Mouse (Mus musculus) hindbrain, embryonic 16.5 days (tissue): ENCODE results near the gene Slc25a51. TPM values are rescaled to one million over a fixed set of nuclear protein-coding genes. Genes with fewer than 3 reads are reported as not detected.
A peak's percentile ranks its signal among the peaks of the same experiment; 100 is the strongest.

Experiments
- ATAC-seq: fragments of 200-750 bp; cut with Nextera tagmentation; 2 replicates; pipeline ENCODE4 v1.8.0; 2017; ENCODE audit warnings: moderate TSS enrichment, moderate library complexity
- H3K27ac ChIP-seq: fragments of 300-500 bp; sonication (generic); 2 replicates; pipeline ENCODE4 v1.5.1; 2014; ENCODE audit warnings: low read depth, mild to moderate bottlenecking, control low read depth, low read length, moderate library complexity
- H3K27me3 ChIP-seq: fragments of 300-500 bp; sonication (generic); replicated peaks from 2 replicates; pipeline ENCODE4 v1.6.1; 2014; ENCODE audit warnings: low read length; ENCODE audit not compliant: control insufficient read depth, insufficient read depth
- H3K36me3 ChIP-seq: fragments of 300-500 bp; sonication (generic); 2 replicates; pipeline ENCODE4 v1.6.1; 2014; ENCODE audit warnings: mild to moderate bottlenecking, low read length, moderate library complexity, mixed read lengths; ENCODE audit not compliant: control insufficient read depth, insufficient read depth
- H3K4me1 ChIP-seq: fragments of 300-500 bp; sonication (generic); 2 replicates; pipeline ENCODE4 v1.6.1; 2014; ENCODE audit warnings: low read depth, low read length; ENCODE audit not compliant: control insufficient read depth, insufficient read depth
- H3K4me2 ChIP-seq: fragments of 300-500 bp; sonication (generic); 2 replicates; pipeline ENCODE4 v1.6.1; 2014; ENCODE audit warnings: mild to moderate bottlenecking, low read length, control low read depth, moderate library complexity
- H3K4me3 ChIP-seq: fragments of 300-500 bp; sonication (generic); 2 replicates; pipeline ENCODE4 v1.5.1; 2014; ENCODE audit warnings: mild to moderate bottlenecking, low read length, control low read depth, moderate library complexity
- H3K9ac ChIP-seq: fragments of 300-500 bp; sonication (generic); 2 replicates; pipeline ENCODE4 v1.6.1; 2014; ENCODE audit warnings: low read depth, mild to moderate bottlenecking, control low read depth, low read length, moderate library complexity
- H3K9me3 ChIP-seq: fragments of 300-500 bp; sonication (generic); 2 replicates; pipeline ENCODE4 v1.6.1; 2014; ENCODE audit warnings: mild to moderate bottlenecking, low read length, moderate library complexity; ENCODE audit not compliant: control insufficient read depth
- WGBS: fragments of 180-500 bp; shearing (Covaris S2); extraction: QIAGEN DNeasy Blood & Tissue Kit; methylation state at CpG from one replicate; pipeline ENCODE4 v1.1.7; 2014; 5-methylcytosine and 5-hydroxymethylcytosine counted together
- polyA plus RNA-seq: library from polyadenylated mRNA; unstranded; fragments of >200 nt; fragmentation: Nextera tagmentation; extraction: Ambion mirVana; gene quantifications from 2 replicates; pipeline ENCODE4 v1.2.1, GENCODE M21; 2015

Slc25a51 gene
- 59.4 and 72.2 TPM in 2 replicates for polyA plus RNA-seq

DNA sequence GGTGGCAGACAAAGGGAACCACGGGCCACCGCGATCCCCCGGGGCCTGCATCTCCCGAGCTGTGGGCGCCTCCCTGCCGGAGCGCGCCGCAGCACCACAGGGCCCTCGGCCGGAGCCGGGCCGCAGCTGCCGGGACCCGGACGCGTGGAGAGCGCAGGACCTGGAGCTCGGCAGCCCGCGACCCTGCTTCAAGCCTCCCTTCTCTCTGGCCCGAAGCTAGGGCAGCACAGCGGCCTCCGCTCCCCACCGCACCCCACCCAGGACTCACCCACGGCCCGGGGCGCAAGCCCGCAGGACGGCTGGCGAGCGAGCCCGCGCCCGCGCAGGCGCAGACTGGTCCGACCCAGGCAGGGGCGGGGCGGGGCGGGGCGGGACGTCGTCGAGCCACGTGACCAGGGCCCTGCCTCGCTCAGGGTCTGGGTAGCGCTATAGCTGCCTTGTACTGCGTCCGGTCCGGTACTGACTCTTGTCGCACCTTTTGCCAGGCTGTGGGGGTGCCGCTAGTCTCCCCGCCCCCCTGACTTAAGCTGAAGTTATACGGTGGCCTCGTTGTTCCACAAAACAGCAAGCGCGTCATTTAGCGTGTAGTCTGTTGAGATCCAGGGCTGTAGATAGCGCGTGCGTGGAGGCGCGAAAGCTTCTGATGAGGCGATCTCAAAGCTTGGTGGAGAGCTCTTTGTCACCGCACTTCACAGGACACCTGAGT is at the start of gene Slc25a51:
Gene Slc25a51, minus strand, starts transcription at position 340 of the 706 bp plus-strand sequence.
- H3K4me3 ChIP-seq: peak within 1 kb of the TSS; percentile 95
- H3K4me2 ChIP-seq: peak within 1 kb of the TSS; percentile 79
- no peaks in the 10 kb centered on the region for H3K27me3 ChIP-seq
- peak within 1 kb of the TSS; percentile 95 for H3K9ac ChIP-seq
- no peaks in the 10 kb centered on the region for H3K9me3 ChIP-seq
- H3K4me1 ChIP-seq: peaks cover 19% of the 10 kb centered on the region
- H3K36me3 ChIP-seq: peaks cover 9% of the 10 kb centered on the region
- ATAC-seq: peak; percentile 98
- peak within 1 kb of the TSS; percentile 94 for H3K27ac ChIP-seq
- WGBS: 0% methylated on average over 39 of the region's 67 CpGs

DNA sequence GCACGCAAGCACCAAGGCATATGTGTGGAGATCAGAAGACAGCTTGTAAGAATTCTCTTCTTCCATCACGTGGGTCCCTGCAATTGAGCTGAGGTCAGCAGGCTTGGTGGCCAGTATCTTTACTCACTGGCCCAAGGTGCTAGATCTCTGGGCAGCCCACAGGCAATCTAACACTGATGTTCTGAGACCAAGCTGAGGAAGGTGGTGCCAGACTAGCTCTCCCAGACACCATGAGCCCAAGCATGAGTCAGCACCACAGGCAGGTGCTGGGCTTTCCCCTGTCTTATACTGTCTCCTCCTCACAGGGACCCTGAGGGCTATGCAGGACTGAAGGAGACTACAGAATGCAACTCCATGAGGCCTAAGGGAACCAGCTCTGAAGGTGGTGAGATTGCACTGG is 49.0 kb upstream of the Slc25a51 start:
- Histone ChIP-seq H3K4me2 (no peak overlapping the region), H3K36me3 (no peaks in the 10 kb centered on the region), H3K27ac (no peak overlapping the region), H3K9ac (no peak overlapping the region), H3K4me1 (peaks cover 11% of the 10 kb centered on the region), H3K4me3 (no peak overlapping the region), H3K27me3 (no peaks in the 10 kb centered on the region), H3K9me3 (no peaks in the 10 kb centered on the region)
- no peak for ATAC-seq
- 93% methylated on average over 2 of the region's 2 CpGs for WGBS

GRCm38 (mm10) chr4:45455001-45455400 is 46.4 kb upstream of the Slc25a51 start:
- Histone ChIP-seq H3K27me3 (no peaks in the 10 kb centered on the region), H3K36me3 (no peaks in the 10 kb centered on the region), H3K4me1 (peaks cover 16% of the 10 kb centered on the region), H3K4me2 (no peak overlapping the region), H3K9me3 (no peaks in the 10 kb centered on the region), H3K27ac (no peak overlapping the region), H3K4me3 (no peak overlapping the region), H3K9ac (no peak overlapping the region)
- ATAC-seq: no peak
- WGBS: 94% methylated on average over 4 of the region's 4 CpGs

GRCm38 (mm10) chr4:45453271-45453851 is 44.8 kb upstream of the Slc25a51 start:
- no peaks in the 10 kb centered on the region for H3K27me3 ChIP-seq
- WGBS: 73% methylated on average over 3 of the region's 3 CpGs
- H3K27ac ChIP-seq: no peak overlapping the region
- H3K9me3 ChIP-seq: no peaks in the 10 kb centered on the region
- no peak overlapping the region for H3K4me3 ChIP-seq
- H3K4me1 ChIP-seq: peaks cover 19% of the 10 kb centered on the region
- H3K36me3 ChIP-seq: no peaks in the 10 kb centered on the region
- H3K9ac ChIP-seq: no peak overlapping the region; the same call in 1 of the 2 replicates
- no peak for ATAC-seq
- H3K4me2 ChIP-seq: no peak overlapping the region

GRCm38 (mm10) chr4:45452569-45453111 is 44.1 kb upstream of the Slc25a51 start:
- no peaks in the 10 kb centered on the region for H3K36me3 ChIP-seq
- no peak overlapping the region for H3K9ac ChIP-seq
- H3K4me2 ChIP-seq: no peak overlapping the region
- no peak overlapping the region for H3K27ac ChIP-seq
- WGBS: 62% methylated on average over 7 of the region's 7 CpGs
- no peaks in the 10 kb centered on the region for H3K27me3 ChIP-seq
- no peaks in the 10 kb centered on the region for H3K9me3 ChIP-seq
- ATAC-seq: no peak
- H3K4me3 ChIP-seq: no peak overlapping the region
- H3K4me1 ChIP-seq: peaks cover 19% of the 10 kb centered on the region

GRCm38 (mm10) chr4:45449012-45449411 is 40.4 kb upstream of the Slc25a51 start:
- ATAC-seq: no peak
- no peak overlapping the region for H3K4me3 ChIP-seq
- H3K9ac ChIP-seq: no peak overlapping the region
- H3K9me3 ChIP-seq: no peaks in the 10 kb centered on the region
- H3K36me3 ChIP-seq: no peaks in the 10 kb centered on the region
- 55% methylated on average over 5 of the region's 5 CpGs for WGBS
- H3K4me2 ChIP-seq: no peak overlapping the region
- H3K4me1 ChIP-seq: peaks cover 19% of the 10 kb centered on the region
- H3K27ac ChIP-seq: no peak overlapping the region
- no peaks in the 10 kb centered on the region for H3K27me3 ChIP-seq

DNA sequence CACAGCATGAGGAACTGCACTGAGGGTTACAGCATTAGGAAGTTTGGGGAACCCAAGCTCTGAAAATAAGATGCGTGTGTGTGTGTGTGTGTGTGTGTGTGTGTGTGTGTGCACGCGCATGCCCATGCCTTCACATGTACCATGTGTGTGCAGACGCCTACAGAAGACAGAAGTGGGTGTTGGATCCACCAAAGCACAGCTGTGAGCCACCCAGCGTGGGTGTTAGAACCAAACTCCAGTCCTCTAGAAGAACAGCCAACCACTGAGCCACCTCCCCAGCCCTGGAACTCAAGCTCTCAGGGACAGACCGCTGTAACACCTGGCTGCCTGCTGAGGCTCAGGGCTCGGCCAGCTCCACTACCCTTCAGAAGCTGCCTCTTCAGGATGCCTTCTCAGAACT is 39.9 kb upstream of the Slc25a51 start:
- Histone ChIP-seq H3K9ac (no peak overlapping the region), H3K4me1 (peaks cover 16% of the 10 kb centered on the region), H3K27me3 (no peaks in the 10 kb centered on the region), H3K4me3 (no peak overlapping the region), H3K27ac (no peak overlapping the region), H3K36me3 (no peaks in the 10 kb centered on the region), H3K9me3 (no peaks in the 10 kb centered on the region), H3K4me2 (no peak overlapping the region)
- no peak for ATAC-seq
- WGBS: 92% methylated on average over 7 of the region's 7 CpGs

DNA sequence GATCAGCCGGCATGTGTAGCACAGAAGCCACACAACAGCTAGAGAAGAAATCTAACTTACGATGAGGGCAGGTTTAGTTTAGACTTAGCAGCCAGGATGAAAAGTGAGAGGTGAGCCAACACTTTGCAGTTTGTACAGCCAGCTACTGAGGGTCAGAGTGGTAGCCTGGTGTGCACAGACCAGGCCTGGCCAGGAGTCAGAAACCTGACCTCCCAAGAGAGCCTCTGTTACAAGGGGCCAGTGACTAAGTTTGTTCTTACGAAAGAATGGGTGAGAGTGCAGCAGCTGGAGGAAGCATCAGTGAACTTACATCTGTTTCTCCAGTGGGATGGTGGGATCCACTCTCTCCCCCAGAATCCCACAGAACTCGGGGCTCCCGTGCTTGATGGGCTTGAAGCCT is 38.6 kb upstream of the Slc25a51 start:
- H3K36me3 ChIP-seq: no peaks in the 10 kb centered on the region
- no peak for ATAC-seq
- 84% methylated on average over 5 of the region's 5 CpGs for WGBS

DNA sequence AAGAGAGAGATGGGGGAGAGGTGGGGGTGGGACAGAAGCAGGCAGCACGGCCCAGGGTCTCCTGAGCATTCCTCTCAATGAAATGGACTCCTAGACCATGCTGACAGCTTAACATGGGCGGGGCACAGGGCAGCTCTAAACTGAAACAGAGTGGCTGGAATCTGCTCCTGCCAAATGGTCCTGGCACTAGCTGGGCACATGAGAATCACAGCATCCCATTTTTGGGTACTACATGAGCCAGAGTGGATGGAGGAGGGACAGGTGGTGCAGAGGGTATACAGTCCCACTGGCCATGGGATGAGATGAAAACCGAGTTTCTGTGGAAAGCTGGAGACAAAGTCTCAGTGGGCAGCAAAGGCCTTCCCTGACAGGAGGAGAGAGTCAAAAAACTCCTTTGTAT is 36.7 kb upstream of the Slc25a51 start:
- Histone ChIP-seq H3K9ac (no peak overlapping the region), H3K4me2 (no peak overlapping the region), H3K36me3 (no peaks in the 10 kb centered on the region), H3K27ac (no peak overlapping the region), H3K4me3 (no peak overlapping the region), H3K4me1 (peaks cover 3% of the 10 kb centered on the region), H3K27me3 (no peaks in the 10 kb centered on the region), H3K9me3 (no peaks in the 10 kb centered on the region)
- ATAC-seq: no peak
- 50% methylated on average over 3 of the region's 3 CpGs for WGBS

More for the DNA sequence above, 38.6 kb upstream of the Slc25a51 start:
- no peak overlapping the region for H3K9ac ChIP-seq
- no peaks in the 10 kb centered on the region for H3K27me3 ChIP-seq
- H3K27ac ChIP-seq: no peak overlapping the region
- H3K4me3 ChIP-seq: no peak overlapping the region
- H3K9me3 ChIP-seq: no peaks in the 10 kb centered on the region
- no peak overlapping the region for H3K4me2 ChIP-seq
- peaks cover 7% of the 10 kb centered on the region for H3K4me1 ChIP-seq
